Mouse (Mus musculus) layer of hippocampus, adult 11-12 months (tissue): ENCODE measurements at regions not wholly inside any gene's neighbourhood (a gene's known extent, or its start where the extent isn't known, plus 50 kb on each side); places are given as distances from the start of the nearest gene placed in this dataset.
A peak's percentile ranks its signal among the peaks of the same experiment; 100 is the strongest.

Experiments used
- DNase-seq: peaks from one replicate; pipeline ENCODE4 v3.0.0; 2022; ENCODE audit warnings: low spot score

GRCm38 (mm10) chr8:89415287-89415686, 371.3 kb upstream of the Sall1 start:
- no peak for DNase-seq

GRCm38 (mm10) chr8:89412500-89412899, 368.5 kb upstream of the Sall1 start:
- DNase-seq, result no peak

GRCm38 (mm10) chr8:89412046-89412445, 368.1 kb upstream of the Sall1 start:
- DNase-seq, result no peak

GRCm38 (mm10) chr8:89406688-89407087, 362.7 kb upstream of the Sall1 start:
- no peak for DNase-seq

GRCm38 (mm10) chr8:89404287-89404686, 360.3 kb upstream of the Sall1 start:
- peak; percentile 65 for DNase-seq

GRCm38 (mm10) chr8:89396673-89397072, 352.7 kb upstream of the Sall1 start:
- peak; percentile 52 for DNase-seq

- DNase-seq, result peak; percentile 57
Observed at GRCm38 (mm10) chr8:89392749-89393148, 348.8 kb upstream of the Sall1 start.

- DNase-seq, result no peak
Observed at GRCm38 (mm10) chr8:89388761-89389160, 344.8 kb upstream of the Sall1 start.

GRCm38 (mm10) chr8:89387295-89387694, 343.3 kb upstream of the Sall1 start:
- DNase-seq, result no peak

- no peak for DNase-seq
Observed at GRCm38 (mm10) chr8:89385028-89385427, 341.1 kb upstream of the Sall1 start.

- DNase-seq, result no peak
Observed at GRCm38 (mm10) chr8:89383781-89384180, 339.8 kb upstream of the Sall1 start.

GRCm38 (mm10) chr8:89382538-89383380, 338.8 kb upstream of the Sall1 start:
- no peak for DNase-seq

- no peak for DNase-seq
Observed at GRCm38 (mm10) chr8:89380436-89380835, 336.5 kb upstream of the Sall1 start.

- DNase-seq, result no peak
Observed at GRCm38 (mm10) chr8:89372761-89373160, 328.8 kb upstream of the Sall1 start.

- no peak for DNase-seq
Observed at GRCm38 (mm10) chr8:89371773-89372132, 327.8 kb upstream of the Sall1 start.

GRCm38 (mm10) chr8:89370816-89371772, 327.1 kb upstream of the Sall1 start:
- DNase-seq, result no peak

- DNase-seq, result no peak
Observed at GRCm38 (mm10) chr8:89365430-89365829, 321.5 kb upstream of the Sall1 start.

GRCm38 (mm10) chr8:89358411-89358810, 314.4 kb upstream of the Sall1 start:
- no peak for DNase-seq

- DNase-seq, result no peak
Observed at GRCm38 (mm10) chr8:89345547-89345946, 301.6 kb upstream of the Sall1 start.

- DNase-seq, result no peak
Observed at GRCm38 (mm10) chr8:89341686-89342085, 297.7 kb upstream of the Sall1 start.

GRCm38 (mm10) chr8:89335416-89335815, 291.5 kb upstream of the Sall1 start:
- DNase-seq, result no peak

- DNase-seq, result no peak
Observed at GRCm38 (mm10) chr8:89325751-89326351, 281.9 kb upstream of the Sall1 start.

- no peak for DNase-seq
Observed at GRCm38 (mm10) chr8:89325248-89325645, 281.3 kb upstream of the Sall1 start.
